8 mouse cellular contexts compared by ENCODE assay signal in genomic region chr3:40540567-40541554, GRCm38 (mm10). TPM values are rescaled to one million over a fixed set of nuclear protein-coding genes. Genes with fewer than 3 reads are reported as not detected.
A peak's percentile ranks its signal among the peaks of the same experiment; 100 is the strongest.
DNase-seq lines count a peak whose midpoint lies in the region; ATAC-seq and TF ChIP-seq lines count a peak whose summit lies in the region.

No protein-coding gene starts in this region.

- H3K79me2 ChIP-seq in myocyte (ENCODE audit: control insufficient read depth, insufficient read depth), result no peaks in the 10 kb centered on the region

- no peaks in the 10 kb centered on the region for H3K36me3 ChIP-seq in heart, embryonic 13.5 days
- no peaks in the 10 kb centered on the region for H3K36me3 ChIP-seq in liver, embryonic 11.5 days (ENCODE audit: control insufficient read depth, insufficient read depth, low read length)
- no peaks in the 10 kb centered on the region for H3K36me3 ChIP-seq in myocyte (ENCODE audit: control insufficient read depth, insufficient read depth)

- DNase-seq in CD4-positive, CD25-positive, alpha-beta regulatory T cell, adult 2 months (ENCODE audit: low read depth, low spot score), result peak; percentile 94
- peak; percentile 95 for DNase-seq in kidney, postnatal 10 days
- peak; percentile 91 for DNase-seq in liver, embryonic 11.5 days (ENCODE audit: low spot score)
- peak; percentile 86 to 93 for DNase-seq in spleen, postnatal 4 days (ENCODE audit: low spot score in 2 of 2)

- no peaks in the 10 kb centered on the region for H3K9me3 ChIP-seq in heart, embryonic 13.5 days
- no peaks in the 10 kb centered on the region for H3K9me3 ChIP-seq in liver, embryonic 11.5 days (ENCODE audit: control insufficient read depth, low read length)

- peak overlapping the region; percentile 87 for H3K9ac ChIP-seq in heart, embryonic 13.5 days
- peak overlapping the region; percentile 83 for H3K9ac ChIP-seq in liver, embryonic 11.5 days (ENCODE audit: low read depth, low read length)

- peak; percentile 32 for TF ChIP-seq POLR2A in myocyte (IDR thresholded peaks at IDR 0.05; ENCODE audit: insufficient read length, low read depth)

- no peaks in the 10 kb centered on the region; the same call in 1 of the 2 replicates for H3K27me3 ChIP-seq in heart, embryonic 13.5 days (replicated peaks)
- no peaks in the 10 kb centered on the region for H3K27me3 ChIP-seq in liver, embryonic 11.5 days (replicated peaks; ENCODE audit: control insufficient read depth, insufficient read depth, low read length)
- H3K27me3 ChIP-seq in myocyte (ENCODE audit: control insufficient read depth, insufficient read depth, insufficient read length), result peaks cover 4% of the 10 kb centered on the region

- peak; percentile 96 for ATAC-seq in erythroid progenitor cell, adult 5-6 weeks (replicated peaks; ENCODE audit: low FRiP score, poor library complexity, severe bottlenecking)
- peak; percentile 73 for ATAC-seq in heart, embryonic 13.5 days (ENCODE audit: extremely low read depth, insufficient number of reproducible peaks, low FRiP score, low TSS enrichment)
- peak; percentile 92 for ATAC-seq in liver, embryonic 11.5 days (replicated peaks; ENCODE audit: low FRiP score)

- no peak overlapping the region for H3K27ac ChIP-seq in brown adipose tissue, adult 24 weeks (replicated peaks; ENCODE audit: low read depth, low read length)
- H3K27ac ChIP-seq in heart, embryonic 13.5 days (replicated peaks), result 0 out of 2 replicates have a peak overlapping the region, but pooled peaks have one; percentile 25
- H3K27ac ChIP-seq in liver, embryonic 11.5 days (ENCODE audit: low read depth, low read length), result no peak overlapping the region

- H3K4me2 ChIP-seq in heart, embryonic 13.5 days, result peak overlapping the region; percentile 78
- H3K4me2 ChIP-seq in liver, embryonic 11.5 days, result peak overlapping the region; percentile 77
- H3K4me2 ChIP-seq in myocyte (ENCODE audit: low read depth), result peak overlapping the region; percentile 80

- H3ac ChIP-seq in myocyte (ENCODE audit: control insufficient read depth, insufficient read length), result no peak overlapping the region

- WGBS in heart, embryonic 13.5 days, result 5% methylated on average over 45 of the region's 45 CpGs
- 3% methylated on average over 45 of the region's 45 CpGs for WGBS in liver, embryonic 11.5 days

- peak overlapping the region; percentile 100 for H3K4me3 ChIP-seq in brown adipose tissue, adult 24 weeks (ENCODE audit: insufficient read depth, low read depth, low read length)
- H3K4me3 ChIP-seq in heart, embryonic 13.5 days, result peak overlapping the region; percentile 85
- peak overlapping the region; percentile 82 for H3K4me3 ChIP-seq in liver, embryonic 11.5 days (ENCODE audit: low read depth, low read length)
- peak overlapping the region; percentile 33 for H3K4me3 ChIP-seq in myocyte

- no peaks in the 10 kb centered on the region for H3K4me1 ChIP-seq in brown adipose tissue, adult 24 weeks (ENCODE audit: control insufficient read depth, insufficient read depth, insufficient read length, low read length)
- peaks cover 7% of the 10 kb centered on the region; the same call in 1 of the 2 replicates for H3K4me1 ChIP-seq in heart, embryonic 13.5 days
- H3K4me1 ChIP-seq in liver, embryonic 11.5 days (replicated peaks; ENCODE audit: control insufficient read depth, insufficient read depth, low read length), result no peaks in the 10 kb centered on the region

TF ChIP-seq in myocyte, 11 proteins besides CTCF, POLR2A, EP300 and RAD21:
- TF ChIP-seq CEBPB (IDR thresholded peaks at IDR 0.05; ENCODE audit: insufficient read depth, poor library complexity, severe bottlenecking), result no peak
- TF ChIP-seq TCF12 (IDR thresholded peaks at IDR 0.05; ENCODE audit: insufficient read depth, poor library complexity, severe bottlenecking), result no peak
- no peak for TF ChIP-seq MAX (IDR thresholded peaks at IDR 0.05; ENCODE audit: low read depth)
- peak; percentile 97 for TF ChIP-seq USF1 (IDR thresholded peaks at IDR 0.05; ENCODE audit: low read depth)
- TF ChIP-seq MYOG (IDR thresholded peaks at IDR 0.05; ENCODE audit: control insufficient read depth in 1 of 3, insufficient read depth in 1 of 3, insufficient read length in 2 of 3, low read depth in 2 of 3), result no peak

RNA-seq across cellular contexts. Expression of gene Intu, which starts 9.8 kb away (rescaled TPM):
- 0.71 and 1.0 TPM in 2 replicates for polyA plus RNA-seq in brown adipose tissue, adult 24 weeks (2012; ENCODE audit: insufficient read depth, insufficient read length, missing spikeins)
- total RNA-seq in erythroid progenitor cell, adult 5-6 weeks (2015; ENCODE audit: low replicate concordance), result under 0.01 and 0.72 TPM in 2 replicates
- total RNA-seq in erythroid progenitor cell, adult 5-6 weeks (2017; ENCODE audit: low replicate concordance), result 7.4 TPM in 1 of 2 replicates, not detected in the other
- polyA plus RNA-seq in heart, embryonic 13.5 days (2015; fragmentation: Nextera tagmentation; extraction: Ambion mirVana), result 2.8 and 3.1 TPM in 2 replicates
- polyA plus RNA-seq in liver, embryonic 11.5 days (2014; fragmentation: Nextera tagmentation; extraction: Ambion mirVana), result 3.1 and 3.6 TPM in 2 replicates
- polyA plus RNA-seq in myocyte (2012; fragmentation: generic; extraction: Trizol), result 2.7 TPM

Comparison
In these comparisons a context has a peak if more than half of its experiments do, and no peak if none do; other contexts are left out.
1. H3K4me3 ChIP-seq: peak in every context shown above with its lines; median percentile 100 in brown adipose tissue, adult 24 weeks; 85 in heart, embryonic 13.5 days; 82 in liver, embryonic 11.5 days; 33 in myocyte.